Mouse (Mus musculus): Measurements from ENCODE around the gene Spata6.

Gene Spata6

DNA sequence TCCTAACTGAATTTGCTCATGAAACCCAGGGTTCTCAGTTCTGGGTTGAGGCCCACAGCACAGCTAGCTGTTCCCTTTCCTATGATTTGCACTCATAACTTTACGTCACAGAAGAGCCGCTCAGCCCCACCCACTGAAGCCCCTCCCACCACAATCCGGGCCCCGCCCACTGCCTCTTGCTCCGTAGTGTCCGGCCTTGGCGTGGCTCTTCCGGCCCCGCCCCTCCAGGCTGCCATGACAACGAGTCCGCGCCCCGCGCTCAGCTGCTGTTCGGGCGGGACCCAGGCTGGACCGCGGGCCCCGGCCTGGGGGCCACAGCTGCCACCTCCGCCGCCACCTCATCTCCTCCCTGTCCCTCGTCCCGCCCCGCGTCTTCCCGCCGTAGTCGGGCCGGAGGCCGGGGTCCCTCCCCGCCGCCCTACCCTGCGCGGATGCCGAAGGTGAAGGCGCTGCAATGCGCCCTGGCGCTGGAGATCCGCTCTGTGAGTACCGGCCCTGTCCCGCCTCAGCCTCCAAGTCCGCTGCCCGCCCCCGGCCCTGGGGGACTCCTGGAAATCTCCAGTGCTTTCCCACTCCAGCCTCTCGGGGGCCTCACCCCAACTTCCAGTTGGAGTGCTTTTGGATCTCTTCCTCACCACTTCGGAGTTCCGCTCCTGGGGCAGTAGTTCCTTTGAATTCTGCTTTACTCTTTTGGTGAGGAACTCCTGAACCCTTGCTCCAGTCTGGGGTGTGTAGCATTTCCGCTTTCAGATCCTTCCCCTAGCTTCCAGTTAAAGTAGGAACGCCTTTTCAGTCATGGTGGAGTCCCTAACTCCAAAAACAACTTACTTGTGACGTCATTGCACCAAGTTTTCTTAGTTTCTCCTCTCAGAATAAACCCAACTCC lies at the start of gene Spata6:
Gene Spata6 (plus strand): TSS at position 209 of the 886 bp plus-strand sequence.
- DNase-seq (ENCODE audit: low read depth, low spot score): peak; percentile 87

DNA sequence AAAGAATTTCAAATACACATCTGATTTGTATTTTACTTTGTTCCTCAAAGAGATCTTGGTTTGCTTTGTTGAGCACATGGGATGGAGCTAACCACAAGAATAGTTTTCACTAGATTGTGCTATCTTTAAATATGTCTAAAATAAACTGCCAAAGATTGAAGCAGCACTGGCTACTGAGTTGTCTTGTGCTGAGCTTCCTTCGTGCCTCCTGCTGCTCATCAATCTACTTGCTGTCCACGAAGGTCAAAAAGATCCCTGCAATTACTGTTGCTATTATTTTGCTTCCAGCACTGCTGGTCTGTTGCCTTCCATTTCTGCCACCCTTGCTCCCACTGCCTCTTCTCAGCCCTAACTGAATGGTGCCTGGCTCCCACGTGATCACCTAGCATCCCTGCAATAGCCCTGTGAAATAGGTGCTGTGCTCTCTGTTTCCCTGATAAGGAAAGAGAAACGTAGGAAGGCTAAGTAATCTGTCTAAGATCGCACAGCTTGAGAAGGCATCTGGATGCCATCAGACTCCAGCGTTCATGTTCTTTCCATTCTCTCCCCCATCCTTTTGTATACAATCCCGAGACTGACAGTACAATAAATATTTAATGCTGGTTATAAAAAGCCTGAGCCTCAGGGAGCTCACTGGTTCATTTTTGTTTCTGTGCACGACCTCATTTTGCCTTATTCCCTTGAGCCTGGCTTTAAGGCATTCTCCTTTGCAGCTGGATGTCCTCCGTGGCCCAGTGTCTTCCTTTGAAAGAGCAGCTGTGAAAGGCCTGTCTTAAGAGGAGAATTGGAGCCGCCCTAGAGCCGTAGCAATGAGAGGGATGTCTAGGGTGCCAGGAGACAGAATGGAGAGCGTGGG lies 49.0 kb upstream of the Spata6 start:
- DNase-seq (ENCODE audit: low read depth, low spot score): peak; percentile 23

DNA sequence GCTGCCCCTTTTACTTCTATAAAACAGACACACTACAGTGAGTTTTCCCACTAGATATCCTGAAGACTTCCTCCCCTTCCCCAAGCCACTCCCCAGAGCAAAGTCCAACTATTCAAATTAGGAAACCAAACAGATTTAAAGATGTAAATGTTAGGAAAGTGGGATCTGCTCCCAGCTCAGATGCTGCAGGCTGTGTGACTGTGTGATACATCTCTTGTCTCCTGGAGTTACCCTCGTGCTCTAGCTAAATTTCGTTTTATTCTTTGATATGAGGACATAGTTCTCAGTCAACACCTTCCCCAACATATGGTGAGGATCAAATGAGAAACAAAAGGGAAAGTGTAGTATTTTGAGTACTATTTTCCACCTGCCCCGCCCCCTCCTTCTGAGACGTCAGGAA lies 48.3 kb upstream of the Spata6 start:
- no peak for DNase-seq (ENCODE audit: low read depth, low spot score)

DNA sequence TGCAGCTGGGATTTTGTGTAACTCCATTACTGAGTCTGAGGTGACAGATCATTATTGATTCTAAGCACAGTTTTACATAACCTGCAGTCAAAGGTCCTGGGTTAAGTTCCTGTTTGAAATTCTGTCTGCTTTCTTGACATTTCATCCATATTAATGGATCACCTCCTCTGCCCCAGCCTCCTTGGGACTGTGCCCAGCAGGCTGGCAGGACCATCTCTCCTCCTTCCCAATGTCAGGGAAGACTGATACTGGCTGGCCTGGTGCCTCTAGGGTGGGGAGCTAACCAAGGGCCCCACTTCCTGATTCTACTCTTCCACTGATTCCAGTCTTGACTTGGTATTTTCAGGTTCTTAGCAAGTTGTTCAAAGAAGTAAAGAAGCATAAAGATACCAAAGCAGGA lies 45.9 kb upstream of the Spata6 start:
- DNase-seq (ENCODE audit: low read depth, low spot score): no peak

DNA sequence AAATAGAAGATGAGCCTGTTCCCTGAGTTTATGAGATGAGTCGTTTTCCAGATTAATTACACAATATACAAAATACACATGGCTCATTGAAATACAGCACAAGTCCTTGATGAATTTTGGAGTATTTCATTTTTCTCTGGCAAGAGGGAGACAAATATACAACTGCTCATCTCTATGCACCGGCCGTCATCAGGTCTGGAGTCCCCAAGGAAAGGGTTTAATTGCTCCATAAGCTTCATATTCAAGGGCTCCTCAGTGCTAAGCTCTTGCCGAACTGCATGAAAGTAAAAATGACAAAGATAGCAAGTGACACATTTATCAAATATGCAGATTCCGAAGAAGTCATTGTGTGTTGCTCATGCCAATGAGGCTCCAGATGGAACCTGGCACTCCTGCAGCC lies 37.9 kb upstream of the Spata6 start:
- DNase-seq (ENCODE audit: low read depth, low spot score): no peak

DNA sequence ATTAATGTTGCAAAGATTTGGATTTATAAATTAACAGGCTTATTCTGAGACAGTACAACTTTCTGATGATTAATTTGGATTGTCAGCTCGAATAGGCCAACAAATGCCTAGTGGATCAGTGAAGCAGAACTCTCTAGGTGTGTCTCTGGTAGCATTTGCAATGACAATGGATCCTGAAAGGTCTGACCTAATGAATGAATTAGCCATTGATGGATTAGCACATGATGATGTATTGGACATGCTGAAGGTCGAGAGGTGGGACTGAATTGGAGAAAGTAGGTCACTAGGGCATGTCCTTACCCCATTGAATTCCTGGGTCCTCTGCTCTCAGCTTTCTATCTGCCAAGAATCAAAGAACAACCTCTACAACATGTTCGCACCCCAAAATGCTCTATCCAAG lies 37.0 kb upstream of the Spata6 start:
- no peak for DNase-seq (ENCODE audit: low read depth, low spot score)

DNA sequence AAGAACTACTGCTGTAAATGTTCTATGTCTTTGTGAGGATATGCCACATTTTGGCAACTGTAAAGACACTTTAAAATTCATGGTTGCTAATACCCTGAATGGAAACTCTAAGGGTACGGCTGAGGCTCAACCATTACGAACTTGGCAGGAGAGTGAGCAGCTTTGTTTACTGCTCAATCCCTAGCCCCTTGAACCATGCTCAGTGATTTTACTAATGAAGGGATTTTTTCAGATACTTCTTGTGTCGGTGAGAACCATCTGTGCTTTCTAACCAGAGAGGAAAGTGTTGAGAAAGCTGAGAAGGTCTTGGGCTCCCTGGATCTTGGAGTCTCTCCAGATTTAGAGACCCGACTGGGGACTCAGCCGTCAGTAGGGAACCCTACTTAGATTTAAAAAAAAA lies 35.9 kb upstream of the Spata6 start:
- DNase-seq (ENCODE audit: low read depth, low spot score): no peak

DNA sequence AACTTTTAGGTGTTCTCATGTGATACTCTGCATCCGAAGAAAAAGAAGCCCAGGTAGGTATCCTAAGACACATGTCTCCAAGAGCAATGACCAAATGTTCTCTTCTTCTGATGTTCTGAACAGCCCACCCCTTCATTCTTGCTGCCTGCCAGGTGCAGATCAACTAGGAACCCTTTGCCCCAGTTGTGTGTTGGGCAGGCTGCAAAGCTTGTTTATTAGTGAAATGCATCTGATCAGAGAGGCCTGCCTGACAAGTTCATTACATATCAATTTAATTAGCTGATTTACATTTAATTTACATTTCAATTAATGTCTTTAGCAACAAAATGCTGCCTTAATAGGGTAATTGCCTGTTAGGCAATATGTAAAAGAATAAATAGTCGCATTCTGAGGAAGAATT lies 33.8 kb upstream of the Spata6 start:
- no peak for DNase-seq (ENCODE audit: low read depth, low spot score)

DNA sequence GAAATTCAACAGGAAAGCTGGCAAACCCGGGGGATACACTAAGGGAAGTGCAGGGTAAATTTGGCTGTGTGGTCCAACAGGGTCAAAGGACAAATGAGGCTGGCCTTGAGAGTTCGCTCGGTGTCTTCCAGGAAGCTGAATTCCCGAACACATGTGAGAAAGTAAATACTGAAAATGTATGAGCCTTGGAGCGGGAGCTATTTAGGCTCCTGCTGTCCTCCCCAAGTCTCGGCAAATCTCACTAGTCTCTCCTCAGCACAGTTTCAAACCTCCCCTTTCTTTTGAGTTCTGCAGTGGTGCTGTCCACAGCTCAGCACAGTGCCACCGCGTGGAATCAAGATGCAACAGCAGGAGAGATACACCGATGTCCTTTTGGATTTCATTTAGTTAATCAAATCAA lies 32.8 kb upstream of the Spata6 start:
- DNase-seq (ENCODE audit: low read depth, low spot score): peak; percentile 79

DNA sequence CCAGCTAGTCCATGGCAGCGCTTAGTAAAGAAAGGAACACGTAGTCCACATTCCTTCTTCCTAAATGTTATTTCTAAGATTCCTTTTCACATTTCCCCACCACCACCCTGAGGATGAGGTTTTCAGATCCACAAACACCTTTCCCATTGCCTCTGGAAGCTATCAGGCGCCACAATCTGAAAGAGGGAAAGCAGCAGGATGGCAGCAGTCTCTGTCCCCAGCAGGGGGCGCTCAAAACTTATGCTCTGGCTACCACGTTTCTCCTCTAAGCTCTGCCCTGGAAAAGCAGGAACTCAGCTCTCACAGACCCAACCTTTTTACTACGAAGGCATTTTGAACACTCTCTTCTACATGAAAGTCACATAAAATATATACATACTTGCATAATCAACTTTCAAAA lies 32.2 kb upstream of the Spata6 start:
- peak; percentile 86 for DNase-seq (ENCODE audit: low read depth, low spot score)

DNA sequence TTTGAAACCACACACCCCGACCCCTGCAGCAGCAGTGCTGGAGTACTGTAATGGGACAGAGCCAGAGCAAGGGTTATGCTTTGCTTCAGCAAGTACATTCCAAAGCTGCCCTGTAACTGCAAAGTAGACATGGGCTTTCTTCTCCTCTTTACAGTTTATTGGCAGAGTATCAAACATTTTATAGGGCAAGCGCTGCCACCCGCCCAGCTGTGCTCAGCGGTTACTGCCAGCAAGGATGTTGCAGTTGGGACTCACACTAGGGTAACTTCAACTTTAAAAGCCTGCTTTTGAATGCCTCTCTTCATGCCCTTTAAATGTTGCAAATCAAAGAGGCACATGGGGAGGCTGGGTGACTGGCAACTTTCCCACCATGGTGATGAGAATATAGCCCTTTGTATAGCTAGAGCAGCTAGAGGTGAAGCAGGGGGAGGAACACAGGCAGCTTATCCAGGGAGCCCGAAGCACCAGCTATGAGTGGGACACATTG lies 28.7 kb upstream of the Spata6 start:
- DNase-seq (ENCODE audit: low read depth, low spot score): no peak

DNA sequence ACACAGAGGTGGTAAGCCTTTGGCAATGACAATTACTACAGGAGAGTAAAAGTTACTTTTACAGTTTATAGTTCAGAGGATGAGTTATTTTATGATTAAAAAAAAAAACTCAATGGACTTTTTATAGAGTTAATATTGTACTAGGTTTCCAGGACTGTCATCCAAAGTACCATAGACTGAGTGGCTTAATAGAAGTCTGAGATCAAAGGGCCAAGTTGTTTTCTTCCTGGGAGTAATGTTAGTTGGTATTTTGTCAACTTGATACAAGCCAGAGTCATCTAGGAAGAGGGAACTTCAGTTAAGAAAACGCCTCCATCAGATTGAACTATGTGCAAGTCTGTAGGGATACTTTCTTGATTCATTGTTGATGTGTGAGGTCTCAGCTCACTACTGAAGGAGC lies 18.4 kb upstream of the Spata6 start:
- no peak for DNase-seq (ENCODE audit: low read depth, low spot score)

DNA sequence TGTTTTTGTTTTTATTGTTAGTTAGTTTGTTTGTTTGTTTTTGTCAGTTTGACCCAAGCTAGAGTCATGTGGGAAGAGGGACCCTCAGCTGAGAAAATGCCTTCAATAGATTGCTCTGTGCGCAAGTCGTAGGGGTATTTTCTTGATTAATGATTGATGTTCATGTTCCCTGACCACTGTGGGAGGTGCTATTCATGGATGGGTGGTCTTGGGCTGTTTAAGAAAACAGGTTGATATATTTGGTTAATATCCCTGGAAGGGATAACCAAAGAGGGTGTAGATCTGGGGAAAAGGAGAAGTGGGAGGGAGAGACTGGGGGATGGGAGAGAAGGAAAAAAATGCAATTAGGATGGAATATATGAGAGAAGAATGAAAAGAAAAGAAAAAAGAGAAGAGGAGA lies 15.7 kb upstream of the Spata6 start:
- DNase-seq (ENCODE audit: low read depth, low spot score): no peak

DNA sequence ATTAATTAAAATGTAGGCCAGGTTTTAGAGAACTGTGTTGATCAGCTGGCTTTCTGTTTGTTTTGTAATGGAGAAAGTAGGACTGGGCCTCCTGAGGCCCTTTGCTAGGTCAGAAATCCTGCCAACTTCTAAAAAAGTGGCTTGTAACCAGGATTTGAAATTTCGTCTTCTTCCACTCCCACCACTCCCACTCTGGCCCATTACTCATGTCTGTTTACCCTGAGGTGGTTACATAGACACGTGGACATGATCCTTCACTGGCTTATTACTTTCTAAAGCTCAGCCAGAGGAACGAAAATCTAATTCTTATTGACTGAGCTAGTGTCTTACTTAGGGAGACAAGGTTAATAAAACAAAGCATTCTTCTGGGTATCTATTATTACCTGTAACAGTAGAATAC lies 14.8 kb upstream of the Spata6 start:
- no peak for DNase-seq (ENCODE audit: low read depth, low spot score)

DNA sequence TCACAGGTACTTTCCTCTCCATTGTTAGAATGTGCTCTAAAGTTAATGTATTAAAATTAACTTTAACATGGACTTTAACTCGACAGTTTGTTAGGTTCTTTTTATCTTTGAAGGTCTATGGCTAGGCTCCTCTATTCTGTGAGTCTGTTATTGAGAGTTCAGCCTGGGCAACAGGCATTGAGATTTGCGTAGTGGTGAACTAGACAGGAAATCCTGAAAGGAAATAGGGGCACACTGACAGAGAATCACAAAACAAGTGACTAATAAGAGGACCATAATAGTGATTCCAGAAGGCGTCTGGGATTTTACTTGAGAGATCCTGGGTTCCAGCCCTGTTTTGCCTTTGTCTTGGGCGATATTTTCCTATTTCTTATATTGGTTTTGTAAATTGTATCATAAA lies 488 bp upstream of the Spata6 start:
- DNase-seq (ENCODE audit: low read depth, low spot score): no peak

DNA sequence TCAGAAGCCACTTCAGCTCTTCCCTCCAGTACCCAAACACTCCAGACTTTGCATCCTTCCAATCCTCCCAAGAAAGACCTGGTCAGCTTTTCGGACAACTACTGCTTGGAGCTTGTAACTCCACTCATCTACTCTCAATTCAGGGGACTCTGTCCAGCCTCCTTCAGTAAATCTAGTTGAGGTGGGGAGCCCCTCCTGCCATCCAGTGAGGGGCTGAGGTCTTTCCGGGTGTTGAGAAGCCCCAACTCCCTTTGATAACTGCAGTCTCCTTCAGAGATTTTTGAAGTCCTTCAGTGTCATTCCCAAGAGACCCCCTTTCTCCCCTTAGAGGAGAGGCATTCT lies 849 bp downstream of the Spata6 start:
- DNase-seq (ENCODE audit: low read depth, low spot score): no peak

DNA sequence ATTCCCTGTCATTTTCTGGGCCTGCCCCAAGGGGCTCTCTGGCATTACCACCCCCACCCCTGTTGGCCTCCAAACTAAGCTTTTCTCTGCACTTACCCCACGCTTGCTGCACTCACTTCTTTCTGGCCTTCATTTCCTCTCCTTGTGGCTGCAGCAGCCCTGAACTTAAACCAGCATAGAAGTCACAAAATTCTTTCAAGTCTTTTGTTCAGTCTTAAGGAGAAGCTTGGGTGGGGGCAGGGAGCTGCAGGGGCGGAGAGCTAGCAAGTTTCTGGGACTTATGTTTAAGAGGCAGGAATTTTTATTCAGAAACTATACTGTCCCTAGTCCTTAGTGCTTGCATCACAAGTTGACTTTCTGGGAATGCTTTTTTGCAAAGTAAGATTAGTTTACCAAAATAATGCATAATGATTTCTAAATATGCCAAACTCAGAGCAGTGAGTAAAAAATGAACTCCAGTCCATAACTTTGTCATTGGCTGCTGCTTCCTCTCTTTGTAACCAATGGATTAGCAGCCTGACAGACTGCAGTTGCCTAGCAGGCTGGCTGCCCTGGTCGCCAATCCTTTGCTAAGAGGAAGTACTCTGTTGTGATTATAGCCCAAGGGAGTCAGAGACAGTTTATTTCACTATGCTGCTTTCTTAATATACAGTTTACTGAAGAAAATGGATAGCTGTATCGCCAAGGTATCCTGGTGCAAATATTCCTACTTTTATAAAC lies 1.5 kb downstream of the Spata6 start:
- peak; percentile 33 for DNase-seq (ENCODE audit: low read depth, low spot score)

DNA sequence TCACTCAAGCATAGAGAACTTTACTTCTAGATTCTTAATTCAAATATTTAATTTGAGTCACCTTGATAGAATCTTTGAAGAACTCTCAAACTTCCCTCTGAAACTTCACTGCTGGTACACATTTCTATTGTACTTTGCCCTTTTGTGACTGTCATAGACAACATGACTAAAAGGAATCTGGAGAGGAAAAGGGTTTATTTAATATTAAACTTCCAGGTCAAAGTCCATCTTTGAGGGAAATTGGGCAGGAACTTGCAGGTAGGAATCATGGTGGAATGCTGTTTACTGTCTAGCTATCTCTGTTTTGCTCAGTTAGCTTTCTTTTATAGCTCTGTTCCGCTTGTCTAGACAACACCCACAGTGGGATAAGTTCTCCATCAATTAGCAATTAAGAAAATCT lies 17.8 kb downstream of the Spata6 start:
- no peak for DNase-seq (ENCODE audit: low read depth, low spot score)

DNA sequence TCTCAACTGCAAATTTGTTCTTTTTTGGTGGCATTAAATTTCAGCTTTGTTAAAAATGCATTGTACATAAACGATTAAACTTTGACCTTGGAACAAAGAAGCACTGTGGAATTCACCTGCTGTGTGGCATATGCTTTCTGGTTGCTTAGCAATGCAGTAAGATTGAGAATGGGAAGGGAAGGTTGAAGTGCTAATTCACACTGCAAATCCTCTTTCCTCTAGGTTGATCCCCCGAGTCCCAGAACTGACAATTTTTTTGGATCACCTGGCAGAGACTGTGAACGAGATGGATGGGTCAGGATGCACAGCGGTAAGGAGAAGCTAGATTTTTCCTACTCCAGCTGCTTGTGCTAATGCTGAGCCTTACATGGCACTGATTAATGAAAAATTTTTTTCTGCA lies 60.7 kb downstream of the Spata6 start:
- peak; percentile 10 for DNase-seq (ENCODE audit: low read depth, low spot score)

DNA sequence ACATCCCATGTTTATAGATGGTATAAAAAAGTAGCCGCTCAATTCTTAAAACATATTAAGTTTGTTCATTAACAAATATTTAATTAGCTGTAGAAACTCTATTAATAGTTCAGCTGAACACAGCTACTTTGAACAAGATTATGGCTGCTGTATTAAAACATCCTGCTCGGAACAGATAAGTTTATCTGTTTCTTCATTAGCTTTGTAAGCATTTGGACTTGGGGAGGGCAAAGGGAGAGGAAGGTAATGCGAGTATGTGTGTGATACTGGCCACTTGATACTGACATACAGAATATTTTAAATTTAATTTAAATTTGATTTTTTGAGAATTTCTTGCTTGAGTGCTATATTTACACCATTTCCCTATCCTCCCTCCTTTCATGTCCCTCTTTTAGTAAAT lies 80.1 kb downstream of the Spata6 start:
- DNase-seq (ENCODE audit: low read depth, low spot score): no peak

DNA sequence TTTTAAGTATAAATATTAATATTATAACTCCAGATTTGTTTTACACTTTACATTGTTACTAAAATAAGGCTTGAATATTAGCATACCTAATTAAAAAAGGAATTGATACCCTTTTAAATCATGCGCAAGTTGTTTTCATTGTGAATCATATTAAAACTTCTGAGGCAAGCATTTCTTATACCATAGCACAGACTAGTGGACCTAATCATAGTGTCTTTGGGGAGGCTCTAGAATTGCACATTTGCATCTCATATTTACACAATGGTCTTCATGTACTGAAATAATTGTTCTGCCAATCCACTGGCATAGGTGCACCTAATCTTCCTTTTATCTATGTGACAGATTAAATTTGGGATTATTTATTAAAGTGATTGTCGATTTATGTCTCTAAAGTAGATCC lies 83.4 kb downstream of the Spata6 start:
- no peak for DNase-seq (ENCODE audit: low read depth, low spot score)

DNA sequence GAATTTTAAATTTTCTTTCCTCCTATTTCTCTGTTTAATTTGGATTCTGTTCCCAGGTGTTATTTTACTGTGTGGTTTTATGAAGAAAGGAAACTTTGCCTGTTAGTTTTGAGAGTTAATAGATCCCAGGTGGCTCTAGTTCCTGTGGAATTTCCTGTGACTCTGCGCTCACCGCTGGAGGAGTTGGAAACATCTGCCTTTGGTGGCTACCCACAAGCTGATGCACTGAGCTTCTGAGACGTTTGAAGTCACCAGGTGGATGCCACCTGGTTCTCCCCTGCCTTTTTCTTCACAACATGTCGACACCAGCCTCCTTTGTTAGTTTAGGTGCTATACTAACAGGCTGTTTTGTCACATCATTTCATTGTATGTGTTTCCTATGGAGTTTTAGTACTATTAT lies 97.7 kb downstream of the Spata6 start:
- DNase-seq (ENCODE audit: low read depth, low spot score): peak; percentile 70
